Mouse (Mus musculus) kidney, embryonic 14.5 days (tissue): ENCODE data around the gene Unc13a. TPM values are rescaled to one million over a fixed set of nuclear protein-coding genes. Genes with fewer than 3 reads are reported as not detected.

Source experiments
- ATAC-seq: fragments of 200-750 bp; cut with Nextera tagmentation; 2 replicates; pipeline ENCODE4 v1.8.0; 2017; ENCODE audit warnings: moderate number of reproducible peaks, mild to moderate bottlenecking, moderate TSS enrichment, moderate library complexity; ENCODE audit not compliant: low FRiP score, low TSS enrichment
- H3K27ac ChIP-seq: fragments of 300-500 bp; sonication (generic); 2 replicates; pipeline ENCODE4 v1.5.1; 2014; ENCODE audit warnings: low read depth, mild to moderate bottlenecking, low read length, moderate library complexity, mixed read lengths
- H3K27me3 ChIP-seq: fragments of 300-500 bp; sonication (generic); 2 replicates; pipeline ENCODE4 v1.6.1; 2014; ENCODE audit warnings: mild to moderate bottlenecking, low read length; ENCODE audit not compliant: control insufficient read depth, insufficient read depth
- H3K36me3 ChIP-seq: fragments of 300-500 bp; sonication (generic); 2 replicates; pipeline ENCODE4 v1.6.1; 2014; ENCODE audit warnings: low read length, mixed read lengths; ENCODE audit not compliant: control insufficient read depth, insufficient read depth
- H3K4me1 ChIP-seq: fragments of 300-500 bp; sonication (generic); 2 replicates; pipeline ENCODE4 v1.6.1; 2014; ENCODE audit warnings: low read length, mixed read lengths; ENCODE audit not compliant: control insufficient read depth, insufficient read depth
- H3K4me2 ChIP-seq: fragments of 300-500 bp; sonication (generic); replicated peaks from 2 replicates; pipeline ENCODE4 v1.6.1; 2014; ENCODE audit warnings: low read depth, mild to moderate bottlenecking, low read length
- H3K4me3 ChIP-seq: fragments of 300-500 bp; sonication (generic); 2 replicates; pipeline ENCODE4 v1.5.1; 2014; ENCODE audit warnings: mild to moderate bottlenecking, low read length
- H3K9ac ChIP-seq: fragments of 300-500 bp; sonication (generic); 2 replicates; pipeline ENCODE4 v1.6.1; 2014; ENCODE audit warnings: low read depth, mild to moderate bottlenecking, low read length, moderate library complexity
- H3K9me3 ChIP-seq: fragments of 300-500 bp; sonication (generic); 2 replicates; pipeline ENCODE4 v1.6.1; 2016; ENCODE audit warnings: low read length; ENCODE audit not compliant: control insufficient read depth
- WGBS: fragments of 180-500 bp; shearing (Covaris S2); extraction: QIAGEN DNeasy Blood & Tissue Kit; methylation state at CpG from one replicate; pipeline ENCODE4 v1.1.7; 2014; 5-methylcytosine and 5-hydroxymethylcytosine counted together
- polyA plus RNA-seq: library from polyadenylated mRNA; unstranded; fragments of >200 nt; fragmentation: Nextera tagmentation; extraction: Ambion mirVana; gene quantifications from 2 replicates; pipeline ENCODE4 v1.2.1, GENCODE M21; 2014

Unc13a gene
- polyA plus RNA-seq, 1 experiment from 2014 or later: 0.50 TPM

GRCm38 (mm10) chr8:71675456-71676019, 4.0 kb upstream of the Unc13a start:
- ATAC-seq: no peak
- H3K27ac ChIP-seq: no peak overlapping the region
- no peak overlapping the region for H3K9ac ChIP-seq
- 35% methylated on average over 9 of the region's 9 CpGs for WGBS
- no peaks in the 10 kb centered on the region for H3K36me3 ChIP-seq
- H3K27me3 ChIP-seq: peaks cover 54% of the 10 kb centered on the region
- H3K4me2 ChIP-seq: peak overlapping the region; percentile 94
- H3K4me1 ChIP-seq: peaks cover 29% of the 10 kb centered on the region; the same call in 1 of the 2 replicates
- peak overlapping the region; percentile 63; the same call in 1 of the 2 replicates for H3K4me3 ChIP-seq
- H3K9me3 ChIP-seq: no peaks in the 10 kb centered on the region

GRCm38 (mm10) chr8:71674071-71674470, 2.5 kb upstream of the Unc13a start:
- no peak overlapping the region for H3K9ac ChIP-seq
- no peak overlapping the region for H3K27ac ChIP-seq
- no peak overlapping the region for H3K4me2 ChIP-seq
- H3K9me3 ChIP-seq: no peaks in the 10 kb centered on the region
- H3K36me3 ChIP-seq: no peaks in the 10 kb centered on the region
- WGBS: 76% methylated on average over 2 of the region's 2 CpGs
- no peak for ATAC-seq
- H3K4me3 ChIP-seq: no peak overlapping the region
- peaks cover 54% of the 10 kb centered on the region for H3K27me3 ChIP-seq
- H3K4me1 ChIP-seq: peaks cover 23% of the 10 kb centered on the region; the same call in 1 of the 2 replicates

- peak overlapping the region; percentile 90 for H3K4me2 ChIP-seq
- ATAC-seq: no peak
- peaks cover 33% of the 10 kb centered on the region; the same call in 1 of the 2 replicates for H3K4me1 ChIP-seq
- 50% methylated on average over 6 of the region's 6 CpGs for WGBS
- no peak overlapping the region for H3K9ac ChIP-seq
- no peak overlapping the region for H3K27ac ChIP-seq
- H3K9me3 ChIP-seq: no peaks in the 10 kb centered on the region
- H3K4me3 ChIP-seq: peak overlapping the region; percentile 43; the same call in 1 of the 2 replicates
- peaks cover 49% of the 10 kb centered on the region for H3K27me3 ChIP-seq
- H3K36me3 ChIP-seq: no peaks in the 10 kb centered on the region
These were observed 695 bp upstream of the Unc13a start for GRCm38 (mm10) chr8:71672168-71672735.

- Histone ChIP-seq H3K36me3 (no peaks in the 10 kb centered on the region), H3K4me2 (peak overlapping the region; percentile 90), H3K4me1 (peaks cover 28% of the 10 kb centered on the region; the same call in 1 of the 2 replicates), H3K9me3 (no peaks in the 10 kb centered on the region), H3K27me3 (peaks cover 41% of the 10 kb centered on the region), H3K4me3 (peak overlapping the region; percentile 43), H3K9ac (no peak overlapping the region), H3K27ac (no peak overlapping the region)
- ATAC-seq: peak; percentile 55
- under 1% methylated on average over 53 of the region's 64 CpGs for WGBS
These were observed 672 bp downstream of the Unc13a start for GRCm38 (mm10) chr8:71670621-71671548.

GRCm38 (mm10) chr8:71670198-71670597, 1.4 kb downstream of the Unc13a start:
- peak overlapping the region; percentile 43 for H3K4me3 ChIP-seq
- 6% methylated on average over 11 of the region's 12 CpGs for WGBS
- no peaks in the 10 kb centered on the region for H3K9me3 ChIP-seq
- peaks cover 34% of the 10 kb centered on the region for H3K27me3 ChIP-seq
- peak overlapping the region; percentile 90 for H3K4me2 ChIP-seq
- no peak for ATAC-seq
- H3K27ac ChIP-seq: no peak overlapping the region
- H3K9ac ChIP-seq: no peak overlapping the region
- peaks cover 25% of the 10 kb centered on the region; the same call in 1 of the 2 replicates for H3K4me1 ChIP-seq
- no peaks in the 10 kb centered on the region for H3K36me3 ChIP-seq

GRCm38 (mm10) chr8:71668220-71668975, 3.2 kb downstream of the Unc13a start:
- Histone ChIP-seq H3K9ac (peak overlapping the region; percentile 14; the same call in 1 of the 2 replicates), H3K9me3 (no peaks in the 10 kb centered on the region), H3K4me1 (peaks cover 25% of the 10 kb centered on the region; the same call in 1 of the 2 replicates), H3K4me2 (peak overlapping the region; percentile 29), H3K27me3 (peaks cover 41% of the 10 kb centered on the region), H3K27ac (no peak overlapping the region), H3K4me3 (0 out of 2 replicates have a peak overlapping the region, but pooled peaks have one; percentile 10), H3K36me3 (no peaks in the 10 kb centered on the region)
- no peak for ATAC-seq
- WGBS: 2% methylated on average over 21 of the region's 21 CpGs

GRCm38 (mm10) chr8:71667256-71667655, 4.3 kb downstream of the Unc13a start:
- no peak overlapping the region for H3K4me3 ChIP-seq
- no peak overlapping the region for H3K27ac ChIP-seq
- 61% methylated on average over 5 of the region's 5 CpGs for WGBS
- H3K4me2 ChIP-seq: no peak overlapping the region
- no peak overlapping the region for H3K9ac ChIP-seq
- no peaks in the 10 kb centered on the region for H3K9me3 ChIP-seq
- no peak for ATAC-seq
- H3K36me3 ChIP-seq: no peaks in the 10 kb centered on the region
- H3K27me3 ChIP-seq: peaks cover 41% of the 10 kb centered on the region
- H3K4me1 ChIP-seq: peaks cover 25% of the 10 kb centered on the region; the same call in 1 of the 2 replicates

- WGBS: 26% methylated on average over 1 of the region's 1 CpGs
- H3K9ac ChIP-seq: no peak overlapping the region
- H3K4me2 ChIP-seq: no peak overlapping the region
- no peak for ATAC-seq
- peaks cover 23% of the 10 kb centered on the region; the same call in 1 of the 2 replicates for H3K4me1 ChIP-seq
- no peaks in the 10 kb centered on the region for H3K36me3 ChIP-seq
- H3K27ac ChIP-seq: no peak overlapping the region
- peaks cover 41% of the 10 kb centered on the region for H3K27me3 ChIP-seq
- no peak overlapping the region for H3K4me3 ChIP-seq
- no peaks in the 10 kb centered on the region for H3K9me3 ChIP-seq
These were observed 4.7 kb downstream of the Unc13a start for GRCm38 (mm10) chr8:71666855-71667254.
